Mouse (Mus musculus): ENCODE data around the gene Cnnm2.
"Not testable (repeated sequence)": the region's sequence is repeated elsewhere in the genome, so short reads cannot be mapped to it uniquely, and the experiment has no call there.

The Cnnm2 gene

GRCm38 (mm10) chr19:46761247-46761946 lies at the start of gene Cnnm2:
TSS of gene Cnnm2 (plus strand) at chr19:46761596.
- DNase-seq (ENCODE audit: low spot score), result peak; percentile 98

- DNase-seq (ENCODE audit: low spot score), result no peak
Measured at GRCm38 (mm10) chr19:46714234-46714633, 47.2 kb upstream of the Cnnm2 start.

- no peak for DNase-seq (ENCODE audit: low spot score)
Measured at GRCm38 (mm10) chr19:46715016-46715415, 46.4 kb upstream of the Cnnm2 start.

- DNase-seq (ENCODE audit: low spot score), result no peak
Measured at GRCm38 (mm10) chr19:46718150-46718549, 43.2 kb upstream of the Cnnm2 start.

- DNase-seq (ENCODE audit: low spot score), result no peak
Measured at GRCm38 (mm10) chr19:46724411-46724810, 37.0 kb upstream of the Cnnm2 start.

- DNase-seq (ENCODE audit: low spot score), result no peak
Measured at GRCm38 (mm10) chr19:46726142-46726541, 35.3 kb upstream of the Cnnm2 start.

- DNase-seq (ENCODE audit: low spot score), result no peak
Measured at GRCm38 (mm10) chr19:46727140-46727736, 34.2 kb upstream of the Cnnm2 start.

- DNase-seq (ENCODE audit: low spot score), result no peak
Measured at GRCm38 (mm10) chr19:46727945-46728540, 33.4 kb upstream of the Cnnm2 start.

GRCm38 (mm10) chr19:46728909-46729308 lies 32.5 kb upstream of the Cnnm2 start:
- DNase-seq (ENCODE audit: low spot score), result no peak

GRCm38 (mm10) chr19:46731351-46731750 lies 30.0 kb upstream of the Cnnm2 start:
- no peak for DNase-seq (ENCODE audit: low spot score)

- DNase-seq (ENCODE audit: low spot score), result not testable (repeated sequence)
Measured at GRCm38 (mm10) chr19:46732673-46733072, 28.7 kb upstream of the Cnnm2 start.

GRCm38 (mm10) chr19:46733626-46734025 lies 27.8 kb upstream of the Cnnm2 start:
- DNase-seq (ENCODE audit: low spot score), result no peak

GRCm38 (mm10) chr19:46735241-46735640 lies 26.2 kb upstream of the Cnnm2 start:
- no peak for DNase-seq (ENCODE audit: low spot score)

- DNase-seq (ENCODE audit: low spot score), result no peak
Measured at GRCm38 (mm10) chr19:46737106-46737505, 24.3 kb upstream of the Cnnm2 start.

- peak; percentile 73 for DNase-seq (ENCODE audit: low spot score)
Measured at GRCm38 (mm10) chr19:46740341-46741008, 20.9 kb upstream of the Cnnm2 start.

GRCm38 (mm10) chr19:46741574-46741973 lies 19.8 kb upstream of the Cnnm2 start:
- DNase-seq (ENCODE audit: low spot score), result no peak

GRCm38 (mm10) chr19:46744681-46745080 lies 16.7 kb upstream of the Cnnm2 start:
- no peak for DNase-seq (ENCODE audit: low spot score)

- DNase-seq (ENCODE audit: low spot score), result no peak
Measured at GRCm38 (mm10) chr19:46747799-46748198, 13.6 kb upstream of the Cnnm2 start.

GRCm38 (mm10) chr19:46752235-46752634 lies 9.2 kb upstream of the Cnnm2 start:
- DNase-seq (ENCODE audit: low spot score), result no peak

GRCm38 (mm10) chr19:46755066-46755465 lies 6.3 kb upstream of the Cnnm2 start:
- DNase-seq (ENCODE audit: low spot score), result no peak

- DNase-seq (ENCODE audit: low spot score), result no peak
Measured at GRCm38 (mm10) chr19:46756221-46756620, 5.2 kb upstream of the Cnnm2 start.

GRCm38 (mm10) chr19:46759096-46759495 lies 2.3 kb upstream of the Cnnm2 start:
- DNase-seq (ENCODE audit: low spot score), result no peak

GRCm38 (mm10) chr19:46759909-46760308 lies 1.5 kb upstream of the Cnnm2 start:
- not testable (repeated sequence) for DNase-seq (ENCODE audit: low spot score)

Measured in layer of hippocampus, adult 9-10 months (tissue).